Mouse (Mus musculus) cerebellum, adult 8-10 months (tissue): ENCODE data around the gene Colec11.
A peak's percentile ranks its signal among the peaks of the same experiment; 100 is the strongest.

Source experiments
- DNase-seq: peaks from one replicate; pipeline ENCODE4 v3.0.0; 2022

The Colec11 gene

DNA sequence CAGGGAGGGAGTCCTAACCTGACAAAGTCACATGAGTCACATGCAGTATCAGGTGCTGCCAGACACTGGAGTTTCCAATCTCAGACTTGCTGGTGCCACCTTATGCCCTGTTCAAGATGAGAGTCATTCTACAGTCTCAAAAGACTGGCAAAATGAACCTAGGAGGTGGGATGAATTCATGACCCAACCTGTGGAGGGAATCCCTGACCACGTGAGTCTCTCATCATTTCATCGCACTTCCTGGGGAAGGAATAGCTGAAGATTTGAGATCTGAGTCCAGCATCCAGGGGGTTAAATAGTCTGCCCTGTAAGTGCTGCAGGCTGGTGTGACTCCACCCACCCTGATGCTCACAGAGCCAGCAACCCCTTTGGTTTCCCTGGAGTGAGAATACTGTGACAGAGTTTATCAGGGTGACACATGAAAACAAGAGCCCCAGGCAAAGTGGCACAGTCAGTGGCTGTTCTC is 24.6 kb downstream of the Colec11 start:
- no peak for DNase-seq

DNA sequence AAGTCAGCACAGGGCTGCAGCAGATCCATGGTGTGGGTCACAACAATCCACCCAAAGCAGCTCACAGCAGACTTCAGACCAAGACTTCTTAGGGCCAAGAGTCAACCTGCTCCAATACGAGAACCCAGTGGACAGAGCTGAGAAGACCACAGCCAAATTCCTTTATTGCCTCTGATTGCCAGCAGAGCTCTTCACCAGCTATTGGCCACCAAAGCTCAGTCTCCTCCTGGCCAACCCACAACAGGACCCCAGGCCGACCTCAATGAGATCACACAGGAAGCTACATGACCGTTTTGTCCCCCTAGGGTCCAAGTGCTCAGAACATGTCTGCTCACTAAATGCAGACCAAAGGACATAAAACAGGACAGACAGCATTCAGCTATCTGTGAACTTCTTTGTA is 25.1 kb downstream of the Colec11 start:
- DNase-seq = no peak

DNA sequence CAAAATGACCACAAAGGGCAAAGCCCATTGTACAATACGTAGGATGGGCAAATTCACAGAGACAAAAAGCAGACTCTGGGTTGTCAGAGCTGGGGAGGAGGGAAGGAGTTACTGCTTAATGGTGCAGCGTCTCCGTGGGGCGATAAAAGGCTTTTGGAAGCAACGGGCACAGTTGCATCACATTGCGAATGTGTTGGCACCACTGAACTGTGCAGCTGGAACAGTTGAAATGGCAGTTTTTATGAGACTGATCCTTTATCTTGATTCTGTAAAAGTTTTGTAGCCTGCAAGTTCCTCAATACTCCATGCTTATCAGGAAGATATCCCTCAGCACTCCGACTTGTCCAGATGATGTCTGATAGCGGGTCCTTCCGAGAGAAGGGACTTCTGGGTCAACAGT is 25.5 kb downstream of the Colec11 start:
- no peak for DNase-seq

DNA sequence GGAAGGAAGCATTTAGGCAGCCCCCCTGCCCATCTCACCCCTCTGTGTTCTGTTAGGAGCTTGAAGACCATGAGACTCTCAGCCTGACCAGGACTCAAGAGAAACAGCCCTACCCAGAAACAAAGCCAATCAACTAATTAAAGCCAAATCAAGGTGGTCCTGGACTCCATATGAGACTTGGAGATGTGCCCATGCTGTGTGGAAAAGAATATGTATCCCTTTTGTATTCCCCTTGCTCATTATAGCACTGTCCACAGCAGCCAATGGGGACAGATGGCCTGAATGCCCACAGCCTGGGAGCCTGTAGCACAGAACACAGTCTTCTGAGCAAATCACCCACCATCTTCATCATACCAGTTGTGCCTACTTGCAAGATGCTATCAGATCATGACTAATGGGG is 26.3 kb downstream of the Colec11 start:
- no peak for DNase-seq

DNA sequence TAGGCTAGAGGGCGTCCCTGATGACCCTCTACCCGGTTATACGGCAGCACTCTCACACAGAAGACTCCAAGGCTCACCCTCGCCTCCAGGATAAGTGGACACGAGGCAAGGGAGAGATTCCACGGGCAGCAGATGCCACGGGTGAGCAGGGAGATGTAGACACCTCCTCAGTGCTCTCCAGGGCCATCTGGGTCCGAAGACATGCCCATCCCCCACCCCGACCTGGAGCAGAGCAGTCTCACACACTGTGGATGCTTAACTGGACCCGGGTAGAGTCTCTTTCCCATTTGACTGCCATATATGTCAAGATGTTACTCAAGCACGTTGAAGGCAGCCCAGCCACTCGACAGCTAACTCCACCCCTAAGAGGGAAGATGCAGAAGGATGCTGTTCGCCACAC is 32.7 kb downstream of the Colec11 start:
- no peak for DNase-seq

DNA sequence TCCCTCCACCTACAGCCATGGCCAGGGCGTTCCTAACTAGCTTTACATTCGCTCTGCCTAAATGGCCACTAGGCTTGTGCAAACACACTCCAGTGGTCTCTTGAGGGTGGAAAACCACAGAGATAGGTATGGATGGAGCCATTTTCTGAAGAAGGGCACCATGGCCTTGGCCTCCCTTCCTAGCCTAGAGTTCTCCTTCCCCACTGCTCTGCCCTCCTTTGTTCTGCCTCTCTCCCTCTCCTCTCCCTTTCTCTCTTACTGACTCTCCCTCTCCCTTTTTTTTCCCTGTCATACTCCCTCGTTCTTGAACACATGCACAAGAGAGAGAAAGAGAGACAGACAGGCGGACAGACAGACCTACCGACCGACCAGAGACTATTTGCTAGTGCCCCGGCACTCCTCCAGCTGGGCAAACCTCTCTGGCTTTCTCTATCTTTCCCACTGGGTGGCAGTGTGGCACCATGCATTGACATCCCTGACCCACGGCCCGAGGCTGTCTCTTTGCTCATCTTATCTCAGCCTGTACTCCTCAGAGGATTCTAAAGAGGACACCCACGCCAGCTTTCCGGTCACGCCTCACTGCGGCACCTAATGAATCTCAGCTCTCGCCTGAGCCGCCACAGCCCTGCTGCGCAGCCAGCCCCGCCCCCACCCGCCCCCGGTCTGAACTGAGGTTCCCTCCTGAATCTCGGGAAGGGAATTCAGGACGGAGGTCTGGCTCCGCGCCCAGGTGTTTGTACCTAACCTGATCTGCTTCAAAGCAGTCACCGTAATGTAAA is 33.9 kb downstream of the Colec11 start:
- peak; percentile 93 for DNase-seq

DNA sequence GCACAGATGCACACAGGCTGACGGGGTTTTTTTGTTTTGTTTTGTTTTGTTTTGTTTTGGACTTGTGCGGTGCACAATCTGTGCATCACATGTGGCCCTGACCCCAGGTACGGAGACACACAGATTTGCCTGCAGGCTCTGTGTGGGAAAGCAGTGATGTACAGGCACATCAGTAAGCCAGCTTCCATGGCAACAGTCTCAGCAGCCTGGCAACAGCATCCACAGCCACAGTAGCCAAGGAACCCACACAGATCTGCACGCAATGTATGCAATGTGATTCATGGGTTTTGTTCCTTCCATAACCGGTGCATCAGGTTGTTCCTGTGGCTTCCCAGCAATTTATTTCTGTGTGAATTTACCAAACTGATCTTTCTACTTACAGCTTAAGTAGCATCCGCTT is 35.2 kb downstream of the Colec11 start:
- no peak for DNase-seq

DNA sequence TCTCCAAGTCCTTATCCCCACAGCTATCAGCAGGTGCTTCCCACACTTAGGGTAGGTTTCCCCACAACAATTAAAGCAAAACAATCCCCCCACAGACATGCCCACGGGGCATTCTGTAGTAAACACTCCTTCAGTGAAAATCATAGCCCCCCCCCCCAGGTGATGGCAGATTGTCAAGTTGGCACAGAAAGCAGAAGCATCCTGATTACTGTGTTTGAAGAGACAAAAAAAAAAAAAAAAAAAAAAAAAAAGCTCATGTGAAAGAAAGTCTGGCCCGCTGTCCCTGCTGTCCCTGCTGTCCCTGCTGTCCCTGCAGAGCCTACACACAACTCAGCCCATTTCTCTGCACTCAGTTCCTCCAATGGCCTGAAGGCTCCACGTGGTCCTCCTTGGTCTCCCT is 39.1 kb downstream of the Colec11 start:
- DNase-seq = no peak

DNA sequence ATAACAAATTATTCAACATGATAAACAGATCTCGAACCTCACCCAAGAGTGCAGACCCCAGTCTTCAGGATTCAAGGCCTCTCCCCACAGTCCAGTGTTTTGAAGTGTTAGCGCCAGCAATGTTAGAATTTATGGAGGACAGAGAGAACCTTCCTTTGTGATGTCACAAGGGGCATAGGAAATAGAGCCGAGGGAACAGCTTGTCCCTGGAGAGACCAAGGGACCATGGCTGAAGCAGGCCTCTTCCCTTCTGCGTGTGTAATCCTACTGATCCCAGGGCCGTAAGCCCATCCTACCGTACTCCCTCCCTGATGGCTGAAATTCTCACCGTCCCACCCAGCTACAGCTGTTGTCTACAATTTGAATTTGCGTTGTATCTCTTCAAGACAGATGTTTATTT is 40.8 kb downstream of the Colec11 start, which contains the start of gene Allc:
Gene Allc (minus strand): TSS at position 101 of the 400 bp plus-strand sequence.
- no peak for DNase-seq

DNA sequence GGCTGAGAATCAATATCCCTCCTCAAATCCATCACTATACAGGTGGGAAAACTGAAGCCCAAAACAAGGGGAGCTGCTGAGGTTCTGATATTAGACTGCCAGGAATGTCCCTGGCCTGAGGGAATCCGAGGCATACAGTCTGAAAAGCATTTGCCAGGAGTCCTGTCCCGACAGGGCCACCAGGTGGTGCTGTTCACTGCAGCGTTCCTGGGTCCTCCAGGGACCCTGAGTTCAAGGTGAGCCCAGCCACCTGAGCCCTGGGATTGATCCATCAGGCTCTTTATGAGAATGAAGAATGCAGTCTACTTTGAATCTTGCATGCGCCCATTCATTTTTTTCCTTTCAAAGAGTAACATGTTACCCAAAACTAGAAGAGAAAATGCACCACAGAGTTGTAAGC is 44.0 kb downstream of the Colec11 start:
- no peak for DNase-seq

DNA sequence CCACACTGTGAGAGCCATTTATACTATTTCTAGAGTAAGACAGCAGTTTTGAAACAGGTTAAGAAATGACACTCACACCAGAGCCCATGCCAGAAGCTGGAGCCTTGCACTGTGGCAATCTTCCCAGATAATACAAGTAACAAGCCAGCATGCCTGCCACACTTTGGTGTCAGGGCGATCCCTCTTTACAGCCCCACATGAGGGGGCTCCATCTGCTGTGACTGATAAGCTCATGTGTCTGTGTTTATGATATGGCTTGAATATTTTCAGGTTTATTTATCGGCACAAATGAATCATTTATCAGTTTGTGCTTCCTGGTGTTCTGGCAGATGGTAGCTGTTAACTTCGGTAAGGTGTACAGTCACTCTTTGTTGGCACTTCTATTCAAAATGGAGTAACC is 45.0 kb downstream of the Colec11 start:
- DNase-seq = no peak

DNA sequence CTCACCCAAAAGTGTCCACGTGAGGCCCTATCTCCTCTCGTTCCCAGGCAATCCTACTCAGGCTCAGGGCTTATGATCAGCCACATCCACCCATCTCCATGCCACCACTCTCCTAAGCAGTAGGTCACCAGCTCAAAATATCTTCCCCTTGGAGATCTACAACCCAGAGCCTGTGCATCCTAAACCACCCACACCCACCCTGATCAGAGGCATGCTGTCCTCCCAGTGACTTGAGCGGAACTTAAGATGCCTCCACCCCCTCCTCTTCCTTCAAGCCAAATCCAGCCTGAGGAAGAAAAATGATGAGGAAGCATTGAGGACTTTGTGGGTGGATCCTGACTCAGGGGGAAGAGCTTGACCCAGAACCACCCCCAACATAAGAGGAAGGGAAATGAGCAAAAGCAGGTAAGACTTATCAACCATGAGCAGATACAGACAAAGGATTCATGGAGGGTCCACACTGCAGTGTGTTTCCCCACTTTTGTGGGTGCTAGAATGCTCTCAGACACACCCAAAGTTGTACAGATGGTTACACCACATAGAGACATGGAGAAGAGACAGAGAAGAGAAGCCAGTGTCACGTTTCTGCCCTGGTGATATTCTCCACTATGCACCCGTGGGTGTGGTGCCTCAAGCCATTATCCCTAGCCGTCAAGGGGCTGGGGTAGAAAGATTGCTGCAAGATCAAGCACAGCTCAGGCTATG is 47.7 kb downstream of the Colec11 start:
- no peak for DNase-seq

DNA sequence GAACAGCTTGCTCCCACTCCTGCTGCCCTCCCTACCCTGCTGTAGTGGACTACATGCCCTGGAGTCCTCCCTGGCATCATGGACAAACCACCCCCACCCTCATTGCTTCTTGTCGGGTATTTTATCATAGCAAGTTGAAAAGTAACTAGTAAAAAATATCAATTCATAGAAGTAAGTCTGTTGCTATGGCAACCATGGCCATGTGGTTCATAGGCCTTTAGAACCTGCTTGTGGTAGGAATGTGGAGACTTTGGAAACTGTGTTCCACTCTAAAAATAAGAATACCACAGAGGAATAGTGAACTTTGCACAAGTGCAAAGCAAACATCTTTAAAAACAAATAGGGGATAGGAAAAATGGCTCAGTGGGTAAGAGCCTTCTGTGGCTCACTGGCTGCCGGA is 50.9 kb downstream of the Colec11 start:
- DNase-seq = no peak

DNA sequence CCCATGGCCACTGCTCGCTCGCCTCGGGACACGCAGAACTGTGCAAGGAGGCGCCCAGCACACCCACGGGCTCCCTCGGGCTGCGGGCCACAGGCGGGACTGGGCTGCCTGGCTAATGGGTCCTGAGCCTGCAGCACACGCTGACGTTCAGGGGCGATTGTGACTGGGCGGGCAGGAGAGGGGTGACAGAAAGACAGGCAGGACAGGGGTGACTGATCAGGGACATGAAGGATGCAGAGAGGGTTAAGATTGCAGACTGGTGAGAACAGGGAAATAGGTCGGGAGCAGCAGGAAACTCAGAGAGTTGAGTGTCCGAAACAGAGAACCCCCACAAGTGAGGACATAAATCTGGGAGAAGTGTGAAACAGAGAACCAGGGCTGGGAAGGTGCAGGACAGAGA is 70.9 kb downstream of the Colec11 start, which contains the start of gene Dcdc2c:
Gene Dcdc2c (minus strand): TSS at position 101 of the 400 bp plus-strand sequence.
- DNase-seq = no peak

DNA sequence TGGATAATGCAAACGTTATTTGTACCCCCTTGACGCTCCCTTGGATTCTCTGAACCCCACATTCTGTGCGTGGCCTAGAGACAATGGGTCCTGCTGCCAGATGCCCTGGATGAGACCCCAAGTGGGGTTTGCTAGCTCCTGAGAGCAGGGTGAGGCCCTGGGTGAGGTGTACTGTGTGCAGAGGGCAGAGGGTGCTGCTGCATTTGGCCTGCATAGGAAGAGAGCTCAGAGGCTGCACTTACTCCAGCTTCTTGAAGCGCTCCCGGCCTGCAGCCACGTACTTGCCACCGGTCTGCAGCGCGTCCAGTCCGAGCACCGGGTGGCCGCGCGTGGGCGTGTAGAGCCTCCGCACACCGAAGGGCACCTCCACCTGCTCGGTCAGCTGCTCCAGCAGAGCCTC is 71.4 kb downstream of the Colec11 start:
- DNase-seq = no peak

DNA sequence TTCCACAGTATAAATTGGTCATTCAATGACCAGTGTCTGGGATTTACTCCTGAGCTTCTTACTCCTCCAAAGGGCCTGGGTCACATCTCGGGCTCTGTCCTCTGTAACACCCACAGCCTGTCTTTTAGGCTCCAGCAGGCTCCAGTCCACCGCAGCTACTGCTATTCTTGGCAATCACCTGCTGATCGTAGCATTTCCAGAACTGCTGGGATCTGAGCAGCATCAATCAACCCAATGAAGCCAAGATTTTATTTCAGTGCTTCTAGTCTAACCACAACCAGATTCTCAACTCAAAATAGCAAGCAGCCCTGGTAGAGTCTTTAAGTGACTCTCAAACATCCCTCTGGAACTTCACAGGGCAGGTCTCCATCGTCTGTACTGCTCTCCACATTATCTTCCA is 74.3 kb downstream of the Colec11 start:
- DNase-seq = no peak
